Mouse (Mus musculus) right cerebral cortex, adult 2 months (tissue): ENCODE measurements around the gene Zcrb1.
"Not testable (repeated sequence)": the region's sequence is repeated elsewhere in the genome, so short reads cannot be mapped to it uniquely, and the experiment has no call there.

Source experiments
- DNase-seq, 2 experiments: peaks; one replicate each; pipeline ENCODE4 v3.0.0; 2021 to 2022; ENCODE audit warnings: low spot score in 2 of 2

Gene Zcrb1

DNA sequence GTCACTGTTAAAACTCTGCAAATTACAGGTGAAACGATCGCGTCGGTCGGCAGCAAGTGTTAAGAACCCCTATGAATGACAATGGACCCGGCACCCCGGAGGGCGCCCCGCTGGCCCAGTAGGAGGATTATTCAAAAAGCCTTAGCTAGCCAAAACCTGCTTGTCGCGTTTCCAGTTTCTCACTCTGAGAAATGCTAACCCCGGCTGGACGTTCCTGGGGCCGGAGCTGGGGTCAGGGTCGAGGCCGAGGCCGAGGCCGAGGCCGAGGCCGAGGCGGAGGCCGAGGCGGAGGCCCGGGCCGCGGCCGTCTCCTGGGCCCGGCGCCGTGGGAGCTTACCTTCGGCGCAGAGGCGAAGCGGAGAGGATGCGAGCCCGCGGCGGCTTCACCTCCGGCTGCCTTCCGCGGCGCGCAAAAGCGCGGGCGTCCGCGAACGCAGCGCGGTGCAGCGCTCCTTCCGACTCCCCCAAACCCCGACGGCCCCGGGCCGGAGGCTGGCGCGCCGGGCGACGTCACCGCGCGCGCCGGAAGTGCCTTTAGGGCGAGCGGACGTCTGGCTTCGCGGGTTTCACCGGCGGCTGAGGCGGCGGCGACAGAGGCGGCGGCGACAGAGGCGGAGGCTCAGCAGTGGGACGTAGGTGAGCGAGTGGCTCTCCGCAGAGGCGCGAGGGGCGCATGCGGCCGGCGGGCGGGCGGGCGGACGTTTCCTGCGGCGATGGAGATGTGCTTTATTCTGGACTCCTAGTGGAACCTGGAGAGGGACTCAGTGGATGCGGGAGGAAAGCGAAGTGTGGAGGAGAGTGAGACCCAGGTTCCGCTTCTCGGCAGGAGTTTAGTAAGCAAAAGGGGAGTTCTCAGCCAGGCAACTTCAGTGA lies at the start of gene Zcrb1, which contains the start of gene Pphln1:
Gene Zcrb1, minus strand, starts transcription at position 509 of the 873 bp plus-strand sequence.
Gene Pphln1, plus strand, starts transcription at position 525 of the 873 bp plus-strand sequence.
- peak; percentile 80 to 82 for DNase-seq

DNA sequence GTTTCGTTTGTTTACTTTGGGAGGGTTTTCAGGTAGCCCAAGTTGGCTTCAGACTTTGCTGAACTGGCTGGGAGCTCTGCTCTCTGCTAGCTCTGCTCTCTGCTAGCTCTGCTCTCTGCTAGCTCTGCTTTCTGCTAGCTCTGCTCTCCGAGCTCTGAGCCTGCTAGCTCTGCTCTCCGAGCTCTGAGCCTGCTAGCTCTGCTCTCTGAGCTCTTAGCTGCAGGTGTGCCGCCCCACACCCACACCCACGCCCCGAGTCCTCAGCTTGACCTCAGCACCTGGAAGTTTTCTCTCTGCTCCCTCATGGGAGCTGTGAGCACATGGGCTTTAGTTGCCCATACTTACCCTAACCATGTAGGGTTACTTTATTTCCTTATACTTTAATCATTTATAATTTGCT lies 45.5 kb upstream of the Zcrb1 start:
- no peak for DNase-seq

DNA sequence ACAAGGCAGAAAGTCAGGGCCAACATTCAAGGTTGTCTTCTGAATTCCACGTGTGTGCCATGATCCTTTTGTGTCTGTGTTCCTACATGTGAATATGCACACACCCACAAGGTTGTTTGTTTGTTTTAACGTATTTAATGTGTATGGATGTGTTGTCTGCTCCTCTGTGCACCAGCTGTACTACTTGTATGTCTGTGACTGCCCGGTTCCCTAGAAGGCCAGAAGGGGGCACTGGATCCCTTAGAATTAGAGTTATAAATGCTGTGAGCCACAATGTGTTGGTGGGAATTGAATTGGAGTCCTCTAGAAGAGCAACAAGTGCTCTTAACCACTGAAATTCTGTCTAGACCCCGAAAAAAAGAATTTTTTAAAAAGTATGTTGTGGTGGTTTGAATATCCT lies 44.1 kb upstream of the Zcrb1 start:
- DNase-seq, result no peak

DNA sequence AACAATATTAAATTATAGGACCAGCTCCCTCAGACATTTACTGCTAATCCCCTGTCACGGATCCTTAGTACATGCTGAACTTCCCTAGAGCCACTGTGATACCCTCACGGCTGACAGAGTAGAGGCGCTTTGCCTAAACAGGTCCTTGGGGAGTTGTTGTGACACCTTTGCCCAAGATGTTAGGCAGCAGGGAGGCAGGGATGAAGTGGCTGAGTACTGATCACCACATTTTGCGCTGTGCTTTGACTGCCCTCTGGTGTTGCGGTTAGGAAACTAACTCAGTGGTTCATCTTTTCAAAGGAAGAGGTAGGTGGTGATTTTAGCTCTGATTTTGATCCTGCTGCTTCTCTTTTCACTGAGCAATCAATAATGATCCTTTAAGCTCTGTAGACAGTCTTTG lies 40.5 kb upstream of the Zcrb1 start:
- DNase-seq, result peak; percentile 77 to 81

DNA sequence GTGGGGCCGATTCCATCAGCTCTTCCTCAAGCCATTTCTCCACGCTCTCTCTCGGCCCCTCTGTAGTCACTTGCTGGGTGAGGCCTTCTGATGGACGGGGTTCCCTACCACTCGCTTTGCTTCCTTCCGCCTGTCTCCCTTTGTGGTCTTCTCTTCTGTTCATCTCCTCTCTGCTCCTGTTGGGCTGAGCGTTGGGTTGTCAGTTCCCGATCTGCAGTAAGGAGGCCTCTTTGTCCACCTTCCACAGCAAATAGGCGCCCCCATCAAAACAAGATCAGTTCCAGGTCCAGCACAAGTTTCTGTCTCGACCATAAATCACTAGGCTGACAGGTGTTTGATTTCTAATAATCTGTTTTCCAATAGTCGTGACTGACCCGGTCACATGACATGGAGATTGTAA lies 37.9 kb upstream of the Zcrb1 start:
- DNase-seq, result no peak

DNA sequence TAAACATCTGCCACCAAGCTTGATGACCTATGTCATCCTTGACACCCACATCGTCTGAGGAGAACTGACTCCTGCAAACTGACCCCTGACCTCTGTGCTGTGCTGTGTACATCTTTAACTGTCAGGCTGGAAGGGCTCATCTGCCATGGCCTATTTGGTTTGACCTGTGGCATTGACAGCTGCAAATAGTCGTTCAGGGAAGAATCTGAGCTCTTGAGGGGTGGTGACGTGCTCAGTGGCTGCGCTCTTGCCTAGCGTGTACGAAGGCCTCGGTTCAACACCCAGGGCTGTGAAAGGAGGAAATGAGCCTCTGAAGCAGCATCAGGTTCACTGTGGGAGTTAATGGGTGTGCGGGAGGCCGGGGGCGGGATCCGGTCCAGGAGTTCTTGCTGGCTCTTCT lies 35.7 kb upstream of the Zcrb1 start:
- no peak for DNase-seq

DNA sequence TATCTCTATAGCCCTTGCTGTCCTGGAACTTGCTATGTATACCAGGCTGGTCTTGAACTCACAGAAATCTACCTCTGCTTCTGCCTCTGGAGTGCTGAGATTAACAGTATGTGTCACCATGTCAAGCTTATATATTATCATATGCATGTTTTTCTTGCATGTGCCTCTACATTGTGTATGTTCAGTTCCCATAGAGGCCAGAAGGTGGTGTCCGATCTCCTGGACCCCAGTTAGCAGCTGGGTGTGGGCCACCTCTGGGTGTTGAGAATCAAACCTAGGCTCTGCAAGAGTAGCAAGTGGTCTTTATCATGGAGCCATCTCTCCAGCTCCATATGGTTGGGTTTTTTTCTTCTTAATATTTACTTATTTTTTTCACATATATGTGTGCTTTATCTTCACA lies 24.4 kb upstream of the Zcrb1 start:
- DNase-seq, result no peak

DNA sequence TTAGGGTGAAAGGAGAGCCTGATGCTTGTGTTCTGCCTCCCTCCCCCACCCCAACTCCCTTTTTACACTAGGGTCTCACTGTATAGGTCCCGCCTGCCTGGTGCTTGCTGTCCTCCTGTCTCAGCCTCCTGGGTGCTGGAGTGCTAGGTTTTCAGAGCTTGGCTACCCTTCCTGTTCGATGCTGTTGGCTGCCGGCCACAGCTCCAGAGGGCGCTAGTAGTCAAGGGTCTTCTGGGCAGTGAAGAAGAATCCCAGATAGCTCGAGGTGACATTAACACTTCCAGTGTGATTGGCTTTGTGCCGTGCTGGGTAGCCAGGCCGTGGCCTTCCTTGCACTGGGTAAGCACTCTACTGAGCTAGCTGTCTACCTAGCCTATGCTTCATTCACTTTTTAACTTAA lies 22.5 kb upstream of the Zcrb1 start:
- DNase-seq, result no peak

DNA sequence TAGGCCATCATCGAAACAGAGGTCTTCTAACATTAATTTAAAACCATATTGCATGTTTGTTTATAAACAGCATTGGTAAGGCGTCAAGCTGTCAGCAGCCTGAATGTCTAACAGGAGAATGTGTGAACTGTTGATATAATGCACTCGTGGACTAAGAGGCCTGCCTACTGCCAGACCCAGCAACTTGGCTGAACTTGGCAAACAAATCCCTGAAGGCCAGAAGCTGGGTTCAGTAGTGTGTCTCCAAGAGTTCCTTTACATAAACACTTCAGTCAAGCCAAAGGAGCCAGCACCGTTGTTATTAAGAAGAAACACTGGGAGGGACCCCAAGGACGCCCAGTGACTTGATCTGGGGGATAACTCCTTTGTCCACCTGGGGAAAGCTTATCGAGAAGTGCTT lies 18.2 kb upstream of the Zcrb1 start:
- no peak for DNase-seq

DNA sequence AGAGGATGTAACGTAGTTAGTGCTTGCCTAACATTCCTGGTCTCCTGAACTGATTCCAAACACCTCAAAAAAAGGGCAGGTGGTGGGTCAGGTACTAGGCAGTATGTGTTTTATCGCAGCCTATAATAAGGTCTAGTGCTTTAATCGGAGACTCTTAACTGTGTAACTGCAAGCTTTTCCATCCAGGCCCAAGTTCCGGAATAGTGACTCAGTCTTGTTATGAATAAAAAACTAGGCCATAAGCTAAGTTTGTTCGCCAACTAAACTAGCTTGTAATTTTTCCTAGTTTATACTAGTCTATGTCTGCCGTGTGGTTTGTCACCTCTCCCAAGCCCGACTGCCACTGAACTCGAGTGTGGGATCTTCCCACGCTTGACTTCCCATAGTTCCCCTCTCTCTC lies 16.3 kb upstream of the Zcrb1 start:
- DNase-seq, result no peak

DNA sequence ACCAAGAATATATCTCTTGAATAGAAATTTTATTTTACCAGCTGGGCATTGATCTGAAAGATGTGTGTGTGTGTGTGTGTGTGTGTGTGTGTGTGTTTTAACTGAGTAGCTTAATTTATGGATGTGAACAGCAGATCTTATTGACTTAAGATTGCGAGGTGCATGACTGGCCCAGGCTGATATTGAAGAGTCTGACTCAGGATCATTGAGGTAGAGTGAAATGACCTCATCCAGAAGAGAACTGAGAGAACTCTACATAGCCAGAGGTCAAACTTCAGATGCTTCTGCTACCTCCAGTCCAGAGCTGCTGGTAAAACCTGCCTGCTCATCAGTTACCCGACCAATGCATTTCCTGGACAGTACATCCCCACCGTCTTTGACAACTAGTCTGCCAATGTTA lies 14.3 kb upstream of the Zcrb1 start:
- DNase-seq, result no peak

DNA sequence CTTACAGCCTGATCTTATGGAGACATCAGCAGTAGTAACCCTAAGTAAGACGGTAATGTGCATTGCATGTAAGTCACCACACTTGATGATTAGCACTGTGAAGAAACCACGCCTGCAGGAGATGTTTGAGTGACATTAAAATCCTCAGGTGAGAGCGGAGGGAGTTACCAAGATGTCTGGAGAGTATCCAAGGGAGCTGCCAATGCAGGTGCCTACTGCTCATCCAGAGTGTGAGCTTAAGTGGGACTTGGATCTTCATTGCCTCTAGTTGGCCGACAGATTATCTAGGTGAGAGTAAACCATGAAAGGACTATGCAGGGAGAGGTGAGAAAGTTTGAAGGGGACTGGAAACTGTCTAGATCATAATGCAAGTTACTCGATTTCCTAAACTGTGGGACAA lies 8.4 kb upstream of the Zcrb1 start:
- DNase-seq, result no peak

DNA sequence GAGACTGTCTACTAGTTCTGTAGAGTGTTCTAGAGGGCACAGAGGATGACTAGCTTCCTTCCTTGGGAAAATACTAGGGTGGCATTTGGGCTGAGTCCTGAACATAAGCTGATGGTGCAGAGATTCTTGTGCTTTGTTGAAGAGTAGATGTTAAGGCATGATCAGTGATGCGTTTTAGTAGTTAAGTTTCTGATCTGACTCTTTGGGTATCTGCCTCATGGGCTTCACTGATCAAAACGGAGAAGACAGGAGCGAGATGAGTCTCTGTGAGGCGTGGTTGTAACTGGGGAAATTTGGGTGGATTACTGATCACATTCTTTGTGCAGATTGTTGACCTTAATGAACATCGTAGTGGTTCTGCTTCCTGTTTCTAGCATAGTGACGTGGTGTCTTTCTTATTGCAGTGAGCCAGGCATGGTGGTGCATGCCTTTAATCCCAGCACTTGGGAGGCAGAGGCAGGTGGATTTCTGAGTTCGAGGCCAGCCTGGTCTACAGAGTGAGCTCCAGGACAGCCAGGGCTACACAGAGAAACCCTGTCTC lies 7.4 kb upstream of the Zcrb1 start:
- DNase-seq, result no peak

DNA sequence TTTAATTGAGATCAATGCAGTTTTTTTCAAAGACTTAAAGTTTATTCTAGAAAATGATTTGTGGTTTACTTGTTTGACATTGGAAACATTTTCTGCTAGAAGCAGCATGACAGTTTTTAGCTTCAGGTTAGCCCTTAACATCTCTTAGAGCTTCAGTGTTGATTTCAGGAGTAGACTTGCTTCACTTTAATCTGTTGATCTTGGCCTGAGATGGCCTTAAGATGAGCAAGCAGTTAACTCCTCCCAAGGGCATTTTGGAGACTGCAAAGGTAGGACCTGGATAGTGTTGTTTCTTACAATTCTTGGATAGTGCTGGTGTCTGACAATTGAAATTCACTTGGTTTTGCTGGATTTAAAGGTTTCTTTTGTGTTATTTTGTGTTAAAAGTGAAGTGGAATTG lies 6.7 kb upstream of the Zcrb1 start:
- no peak for DNase-seq

DNA sequence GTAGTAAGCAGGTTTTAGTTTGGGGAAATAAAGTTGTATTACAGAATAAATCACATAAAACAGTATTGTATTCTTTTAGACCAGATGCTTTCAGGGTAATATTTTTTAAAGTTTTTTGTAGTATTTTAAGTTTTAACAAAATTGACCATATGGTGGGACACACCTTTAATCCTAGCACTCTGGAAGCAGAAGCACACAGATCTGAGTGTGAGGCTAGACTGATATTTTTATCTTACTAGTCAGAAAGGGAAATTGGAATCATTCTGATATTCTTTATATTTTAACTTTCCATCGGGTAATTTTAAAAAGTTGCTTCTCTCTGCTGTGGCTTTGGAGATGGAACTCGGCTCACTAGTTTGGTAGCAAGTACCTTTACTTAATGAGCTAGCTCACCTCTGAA lies 4.6 kb upstream of the Zcrb1 start:
- DNase-seq, result no peak

DNA sequence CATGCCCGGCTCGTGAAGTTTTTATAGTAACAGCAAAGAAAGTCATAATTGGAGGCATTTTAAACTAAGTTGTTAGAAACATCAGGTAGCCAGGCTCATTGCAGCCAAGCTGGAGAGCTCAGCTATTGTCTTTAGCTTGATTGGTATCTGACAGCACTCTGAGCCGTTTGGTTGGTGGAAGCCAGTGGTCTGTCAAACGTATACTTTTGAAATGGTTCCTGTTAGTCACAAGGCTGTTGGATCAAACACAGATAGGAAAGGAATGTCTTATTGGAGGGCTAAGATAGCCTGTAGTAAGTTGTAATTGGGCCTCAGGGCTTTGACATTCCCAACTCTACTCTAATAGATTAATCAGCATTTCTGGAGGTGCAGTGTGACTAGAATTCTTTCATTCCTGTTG lies 3.3 kb upstream of the Zcrb1 start:
- DNase-seq, result no peak

DNA sequence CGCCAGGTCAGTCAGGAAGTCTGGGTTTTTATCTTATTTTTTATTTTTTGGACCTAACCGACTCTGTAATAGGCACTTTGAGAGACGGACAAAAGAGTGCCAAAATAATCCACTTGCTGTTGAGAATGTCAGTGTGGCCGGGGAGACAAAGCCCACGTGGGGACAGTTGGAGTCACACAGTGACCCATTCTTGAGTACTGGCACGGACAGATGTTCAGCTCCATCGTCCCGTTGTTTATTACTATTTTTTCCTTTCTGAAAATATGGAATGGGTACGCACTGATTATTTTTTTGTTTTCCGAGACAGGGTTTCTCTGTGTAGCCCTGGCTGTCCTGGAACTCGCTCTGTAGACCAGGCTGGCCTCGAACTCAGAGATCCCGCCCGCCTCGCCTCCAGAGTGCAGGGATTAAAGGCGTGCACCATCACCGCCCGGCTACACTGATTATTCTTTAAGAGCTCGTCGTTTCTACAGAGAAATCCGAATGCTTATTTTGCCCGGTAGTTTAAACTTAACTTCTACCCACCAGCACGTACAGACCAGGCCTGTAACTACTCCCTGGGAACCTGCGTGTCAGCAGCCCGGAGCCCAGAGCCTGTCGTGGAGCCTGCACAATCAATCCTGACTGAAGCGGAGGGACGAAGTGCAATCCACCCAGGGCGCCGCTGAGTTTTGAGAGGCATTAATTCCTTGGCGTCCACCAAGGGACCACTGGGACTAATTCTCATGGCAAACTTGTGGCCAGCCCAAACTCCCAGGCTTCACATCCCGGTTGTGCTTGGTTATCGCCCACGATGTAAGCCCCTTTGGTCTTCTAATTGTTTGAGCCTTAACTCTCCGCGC lies 786 bp upstream of the Zcrb1 start:
- DNase-seq, result no peak

DNA sequence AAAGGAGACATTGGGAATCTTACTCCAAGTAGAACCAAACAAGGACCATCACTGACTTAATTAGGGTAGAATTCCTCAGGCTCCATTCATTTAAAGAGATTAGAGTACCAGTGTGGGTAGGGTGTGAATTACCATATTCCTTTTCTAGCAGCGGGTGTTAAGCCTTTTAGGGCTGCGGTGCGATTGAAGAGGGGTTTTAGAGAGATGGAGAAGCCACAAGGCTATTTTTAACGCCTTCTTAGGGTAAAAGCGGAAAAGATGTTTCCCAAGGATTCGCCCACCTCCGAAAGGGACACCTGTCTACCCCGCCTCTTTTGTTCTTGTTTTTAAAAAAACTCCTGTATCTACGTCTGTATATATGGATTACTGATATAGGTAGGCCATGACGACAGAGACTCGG lies 865 bp downstream of the Zcrb1 start:
- peak; percentile 11 to 19 for DNase-seq

DNA sequence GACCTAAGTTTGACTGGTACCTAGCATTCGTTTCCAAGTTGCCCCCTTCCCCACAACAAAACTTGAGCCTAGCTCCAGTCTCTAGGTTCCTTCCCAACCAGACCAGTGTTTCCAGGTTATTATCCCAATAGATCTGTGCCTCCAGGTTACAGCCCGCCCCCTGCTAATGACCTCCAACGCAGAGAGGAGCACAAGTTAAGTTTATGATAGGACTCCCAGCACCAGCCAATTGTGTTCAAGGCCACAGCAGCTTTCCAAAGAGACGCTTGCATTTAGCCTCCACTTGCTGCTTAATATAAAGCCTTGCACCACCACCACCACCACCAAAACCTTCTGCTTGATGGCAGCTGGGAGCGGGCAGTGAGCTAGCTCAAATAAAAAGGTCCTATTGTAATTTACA lies 16.8 kb downstream of the Zcrb1 start:
- no peak for DNase-seq

DNA sequence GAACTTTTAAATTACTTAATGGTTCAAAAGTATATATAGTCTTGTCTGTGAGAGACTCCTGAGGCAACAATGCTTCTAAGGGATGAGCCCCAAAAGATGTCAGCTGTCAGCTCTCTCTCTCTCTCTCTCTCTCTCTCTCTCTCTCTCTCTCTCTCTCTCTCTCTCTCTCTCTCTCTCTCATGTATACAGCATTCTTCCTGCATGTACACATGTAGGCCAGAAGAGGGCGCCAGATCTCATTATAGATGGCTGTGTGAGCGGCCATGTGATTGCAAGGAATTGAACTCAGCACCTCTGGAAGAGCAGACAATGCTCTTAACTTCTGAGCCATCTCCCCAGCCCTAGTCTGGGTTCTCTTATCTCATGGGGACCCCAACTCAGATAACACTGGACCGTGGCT lies 19.0 kb downstream of the Zcrb1 start:
- no peak for DNase-seq

DNA sequence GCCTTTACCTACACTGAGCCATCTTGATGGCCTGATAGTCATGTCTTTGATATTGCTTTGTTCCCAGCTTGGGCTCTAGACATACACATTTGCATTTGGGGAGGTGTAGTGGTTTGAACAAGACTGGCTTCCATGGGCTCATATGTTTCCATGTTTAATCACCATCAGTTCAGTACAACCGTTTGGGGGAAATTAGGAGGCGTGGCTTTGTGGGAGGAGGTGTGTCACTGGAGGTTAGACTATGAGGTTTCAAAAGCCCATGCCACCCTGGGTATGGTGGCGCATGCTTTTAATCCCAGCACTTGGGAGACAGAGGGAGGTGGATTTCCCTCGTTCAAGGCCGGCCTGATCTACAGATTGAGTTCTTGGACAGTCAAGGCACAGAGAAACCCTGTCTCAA lies 22.4 kb downstream of the Zcrb1 start:
- no peak for DNase-seq

DNA sequence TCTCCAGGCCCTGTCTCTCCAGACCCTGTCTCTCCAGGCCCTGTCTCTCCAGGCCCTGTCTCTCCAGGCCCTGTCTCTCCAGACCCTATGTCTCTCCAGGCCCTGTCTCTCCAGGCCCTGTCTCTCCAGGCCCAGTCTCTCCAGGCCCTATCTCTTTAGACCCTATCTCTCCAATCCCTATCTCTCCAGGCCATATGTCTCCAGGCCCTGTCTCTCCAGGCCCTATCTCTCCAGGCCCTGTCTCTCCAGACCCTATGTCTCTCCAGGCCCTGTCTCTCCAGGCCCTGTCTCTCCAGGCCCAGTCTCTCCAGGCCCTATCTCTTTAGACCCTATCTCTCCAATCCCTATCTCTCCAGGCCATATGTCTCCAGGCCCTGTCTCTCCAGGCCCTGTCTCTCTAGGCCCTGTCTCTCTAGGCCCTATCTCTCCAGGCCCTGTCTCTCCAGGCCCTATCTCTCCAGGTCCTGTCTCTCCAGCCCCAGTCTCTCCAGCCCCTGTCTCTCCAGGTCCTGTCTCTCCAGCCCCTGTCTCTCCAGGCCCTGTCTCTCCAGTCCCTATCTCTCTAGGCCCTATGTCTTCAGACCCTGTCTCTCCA lies 25.5 kb downstream of the Zcrb1 start:
- not testable (repeated sequence) for DNase-seq
